Mouse (Mus musculus) myocyte (in vitro differentiated cells): ENCODE results near the gene Palm3.

Source experiments
- MAX ChIP-seq: IDR thresholded peaks from one replicate; pipeline ENCODE4 v1.6.1; 2011; ENCODE audit warnings: low read depth, mild to moderate bottlenecking, control low read depth
- MYOG ChIP-seq, 3 experiments: IDR thresholded peaks; one replicate each; pipeline ENCODE4 v1.6.1; 2011; ENCODE audit warnings: control low read depth in 2 of 3, low read depth in 2 of 3, mild to moderate bottlenecking in 2 of 3; ENCODE audit not compliant: insufficient read length in 2 of 3, control insufficient read depth in 1 of 3, insufficient read depth in 1 of 3
- POLR2A ChIP-seq: IDR thresholded peaks from one replicate; pipeline ENCODE4 v1.6.1; 2011; ENCODE audit warnings: low read depth, mild to moderate bottlenecking, control low read depth, moderate library complexity; ENCODE audit not compliant: insufficient read length
- POLR2AphosphoS2 ChIP-seq: IDR thresholded peaks from one replicate; pipeline ENCODE4 v1.6.1; 2011; ENCODE audit warnings: low read depth, control low read depth; ENCODE audit not compliant: insufficient read length
- REST ChIP-seq: IDR thresholded peaks from one replicate; pipeline ENCODE4 v1.6.1; 2011; ENCODE audit warnings: mild to moderate bottlenecking, control low read depth, moderate library complexity; ENCODE audit not compliant: insufficient read depth, insufficient read length

DNA sequence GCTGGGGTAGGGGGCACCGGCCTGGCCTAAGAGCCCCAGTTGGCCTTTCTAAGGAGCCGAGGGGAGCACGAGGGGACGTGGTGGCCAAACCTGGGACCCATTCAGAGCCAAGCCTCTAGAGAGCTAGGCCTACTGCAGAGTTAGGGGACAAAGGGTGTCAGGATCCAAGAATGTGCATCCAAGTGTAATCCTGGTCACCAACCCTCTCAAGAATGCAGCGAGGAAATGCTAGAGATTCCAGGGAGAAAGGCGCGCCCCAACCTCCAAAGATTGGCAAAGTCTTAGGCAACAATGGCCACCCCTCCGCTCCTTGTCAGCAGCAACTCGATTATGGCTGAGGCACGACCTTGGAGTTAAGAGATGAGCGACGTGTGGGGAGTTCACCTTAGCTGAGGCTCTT, 298 bp downstream of the Palm3 start:
- TF ChIP-seq POLR2A (no peak), REST (no peak), MYOG (IDR thresholded peaks at IDR 0.05; ENCODE audit: control insufficient read depth in 1 of 3, insufficient read depth in 1 of 3, insufficient read length in 2 of 3, low read depth in 2 of 3) (peak in 1 of 3 experiments; percentile 47), POLR2AphosphoS2 (no peak), MAX (no peak)
